Mouse (Mus musculus) spleen, postnatal 10 days (tissue): ENCODE measurements at regions not wholly inside any gene's neighbourhood (a gene's known extent, or its start where the extent isn't known, plus 50 kb on each side); places are given as distances from the start of the nearest gene placed in this dataset.
"Not testable (repeated sequence)": the region's sequence is repeated elsewhere in the genome, so short reads cannot be mapped to it uniquely, and the experiment has no call there.

Source experiments
- DNase-seq, 2 experiments: peaks; one replicate each; pipeline ENCODE4 v3.0.0; 2021 to 2022; ENCODE audit warnings: low spot score in 2 of 2

DNA sequence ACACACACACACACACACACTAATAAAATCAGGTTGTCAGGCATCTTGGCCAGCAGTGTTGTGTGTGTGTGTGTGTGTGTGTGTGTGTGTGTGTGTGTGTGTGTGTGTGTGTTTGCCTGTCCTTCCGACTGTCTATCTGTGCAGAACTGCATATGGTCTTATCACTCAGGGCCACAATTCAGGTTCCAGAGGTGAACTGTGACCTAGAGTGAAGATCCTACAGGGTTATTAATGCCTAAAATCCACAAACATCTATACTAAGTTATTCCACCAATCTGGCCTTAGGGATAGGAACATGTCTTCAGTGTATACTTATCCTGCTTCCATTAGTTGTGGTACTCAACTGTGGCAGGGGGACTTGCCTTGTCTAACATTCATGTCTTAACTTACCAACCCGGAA is 96.7 kb downstream of the Zfp369 start:
- DNase-seq, result not testable (repeated sequence)

DNA sequence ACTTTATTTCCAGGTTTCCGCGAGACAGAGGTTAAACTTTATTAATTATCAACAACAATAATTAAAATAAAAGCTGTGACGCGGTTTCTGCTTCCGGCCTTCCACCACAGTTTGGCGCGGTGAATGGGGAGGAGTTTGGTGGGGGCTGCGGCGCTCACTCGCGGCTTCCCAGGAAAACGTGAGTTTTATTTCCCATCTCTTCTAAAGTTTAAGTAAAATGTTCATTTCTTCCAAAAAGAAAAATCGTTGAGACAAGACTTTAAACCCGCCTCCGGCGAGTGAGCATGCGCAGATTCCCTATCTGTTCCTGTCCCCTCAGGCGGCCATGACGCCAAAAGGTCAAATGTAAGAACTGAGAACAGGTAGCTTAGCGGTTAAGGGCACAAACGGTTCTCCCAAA is 100.8 kb downstream of the Zfp369 start:
- not testable (repeated sequence) for DNase-seq

DNA sequence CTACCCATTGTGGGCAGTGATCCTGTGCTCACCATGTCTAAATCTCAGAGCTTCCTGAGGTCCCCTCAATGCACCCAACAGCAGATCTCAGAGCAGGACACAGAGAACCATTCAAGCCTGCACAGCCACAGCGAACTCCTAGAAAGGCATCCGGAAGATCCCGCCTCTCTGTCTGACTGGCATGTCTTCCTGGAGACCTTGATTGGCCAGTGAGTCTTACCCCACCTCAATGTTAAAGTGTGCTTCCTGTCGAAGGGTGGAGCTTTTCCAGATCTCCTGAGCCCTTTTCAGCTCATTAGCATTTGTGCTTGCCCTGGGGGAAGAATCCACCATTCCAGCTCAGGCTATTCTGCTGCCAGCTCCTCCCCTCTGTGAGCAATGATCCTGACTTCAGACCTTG is 97.5 kb upstream of the Gm10139 start:
- DNase-seq, result not testable (repeated sequence)

- DNase-seq, result peak in 1 of 2 experiments; percentile 8
These were observed 92.3 kb upstream of the Gm10139 start for GRCm38 (mm10) chr13:65420201-65420600.
